Mouse (Mus musculus) CD4-positive, CD25-positive, alpha-beta regulatory T cell, adult 4 months (primary cell): ENCODE measurements around the gene Gpd2. TPM values are rescaled to one million over a fixed set of nuclear protein-coding genes. Genes with fewer than 3 reads are reported as not detected.
A peak's percentile ranks its signal among the peaks of the same experiment; 100 is the strongest.

Experiments used
- ATAC-seq: one replicate; pipeline ENCODE4 v1.8.0; 2017
- polyA plus RNA-seq, 2 experiments: library from polyadenylated mRNA; unstranded; fragments of 100-300 nt; shearing (Covaris generic); gene quantifications; one replicate each; pipeline ENCODE4 v1.2.1; 2017

The Gpd2 gene
- polyA plus RNA-seq, 2 experiments from 2014 or later, result 17.5 TPM

DNA sequence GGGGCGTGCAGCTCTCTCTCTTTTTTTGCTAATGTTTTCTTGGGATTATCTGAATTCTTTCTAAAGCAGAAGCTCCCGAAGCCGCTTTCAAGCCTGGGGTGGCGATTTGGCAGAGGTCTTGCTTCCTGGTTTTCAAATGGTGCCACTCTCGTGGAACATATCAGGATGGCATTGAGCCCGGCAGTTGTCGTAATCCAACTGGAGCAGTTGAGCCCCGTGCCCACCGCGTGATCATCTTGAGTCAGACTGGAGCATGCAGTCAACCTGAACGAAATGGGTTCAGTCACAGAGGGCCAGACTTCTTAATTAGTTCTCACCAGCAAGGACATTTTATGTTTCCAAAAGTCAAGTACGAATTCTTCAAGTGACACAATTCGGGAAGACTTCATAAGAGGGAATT lies 158.6 kb downstream of the Gpd2 start:
- no peak for ATAC-seq

DNA sequence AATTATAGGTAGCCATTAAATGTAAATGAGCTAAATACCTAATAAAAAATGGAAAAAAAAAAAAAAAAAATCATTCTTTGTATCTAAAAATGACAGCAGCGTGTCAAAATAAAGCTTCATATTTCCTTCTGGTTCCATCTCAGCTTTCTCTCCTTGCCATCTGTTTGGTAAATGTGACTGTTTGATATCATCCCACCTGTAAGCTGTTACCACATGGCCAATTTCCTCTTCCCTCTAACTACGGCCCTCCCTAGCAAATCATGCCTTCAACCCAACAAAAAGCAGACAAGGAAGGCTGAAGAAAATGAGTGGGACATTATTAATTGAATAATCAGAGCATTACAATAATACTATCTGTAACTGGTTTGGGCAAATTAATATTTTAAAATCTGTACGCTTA lies 160.3 kb downstream of the Gpd2 start:
- no peak for ATAC-seq

DNA sequence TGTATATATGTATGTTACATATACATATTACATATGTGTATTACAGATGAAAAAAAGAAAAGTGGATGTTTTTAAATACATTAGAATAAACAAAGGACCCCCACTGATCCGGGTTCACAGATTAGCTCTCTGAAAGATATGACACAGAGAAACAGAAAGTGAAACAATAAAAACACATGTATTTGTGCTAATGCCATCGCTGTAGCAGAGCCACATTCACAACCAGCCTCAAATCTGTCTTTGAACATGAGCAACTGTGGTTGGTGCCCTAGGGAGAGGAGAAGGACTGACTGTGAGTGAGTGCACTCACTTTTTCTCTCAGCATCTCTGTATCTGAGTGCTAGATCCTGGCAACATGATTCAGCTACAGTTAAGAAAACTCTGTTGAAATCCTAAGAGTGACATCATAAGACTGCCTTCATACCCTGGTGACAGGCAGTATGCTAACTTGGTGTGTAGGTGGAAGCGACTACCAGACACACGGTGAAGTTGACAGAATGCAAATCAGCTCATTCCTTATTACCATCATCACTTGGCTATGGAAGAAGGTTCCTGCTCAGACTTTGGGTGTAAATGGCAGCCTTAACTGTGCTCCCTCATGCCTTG lies 170.1 kb downstream of the Gpd2 start:
- peak; percentile 84 for ATAC-seq

DNA sequence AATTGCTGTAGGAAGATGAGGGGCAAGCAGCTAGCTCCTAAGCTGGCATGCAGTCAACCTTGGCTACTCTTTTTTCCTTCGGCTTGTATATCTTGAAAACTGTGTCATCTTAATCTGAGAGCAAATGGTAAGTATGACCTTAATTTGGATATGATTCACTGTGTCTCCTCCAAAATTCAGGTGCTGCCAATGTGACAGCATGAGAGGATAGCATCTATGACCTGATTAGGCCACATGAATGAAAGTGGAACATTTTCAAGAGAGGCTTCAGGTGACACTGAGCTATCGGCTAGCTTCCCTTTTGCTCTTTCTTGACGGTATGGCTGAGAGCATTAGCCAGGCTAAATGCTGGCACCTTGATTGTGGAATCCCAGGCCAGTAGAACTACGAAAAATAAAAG lies 171.0 kb downstream of the Gpd2 start:
- ATAC-seq, result no peak

DNA sequence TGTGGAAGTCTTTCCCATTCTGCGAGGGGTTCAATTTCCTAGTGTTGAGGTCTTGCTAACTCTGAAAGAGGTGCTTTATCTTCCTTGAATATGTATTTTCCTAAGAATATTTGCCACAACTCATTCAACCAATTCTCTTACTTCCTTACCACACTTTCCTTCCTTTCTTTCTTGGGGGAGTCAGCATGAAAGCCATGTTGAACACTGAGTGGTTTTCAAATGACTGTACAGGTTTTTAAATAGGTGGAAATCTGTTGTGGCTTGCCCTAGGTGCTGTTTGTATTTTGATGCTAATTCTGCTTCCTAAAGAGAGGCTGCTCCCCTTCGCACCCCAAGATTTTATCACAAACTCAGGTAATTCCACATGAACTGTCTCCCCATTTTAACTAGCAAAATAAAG lies 174.1 kb downstream of the Gpd2 start:
- no peak for ATAC-seq

DNA sequence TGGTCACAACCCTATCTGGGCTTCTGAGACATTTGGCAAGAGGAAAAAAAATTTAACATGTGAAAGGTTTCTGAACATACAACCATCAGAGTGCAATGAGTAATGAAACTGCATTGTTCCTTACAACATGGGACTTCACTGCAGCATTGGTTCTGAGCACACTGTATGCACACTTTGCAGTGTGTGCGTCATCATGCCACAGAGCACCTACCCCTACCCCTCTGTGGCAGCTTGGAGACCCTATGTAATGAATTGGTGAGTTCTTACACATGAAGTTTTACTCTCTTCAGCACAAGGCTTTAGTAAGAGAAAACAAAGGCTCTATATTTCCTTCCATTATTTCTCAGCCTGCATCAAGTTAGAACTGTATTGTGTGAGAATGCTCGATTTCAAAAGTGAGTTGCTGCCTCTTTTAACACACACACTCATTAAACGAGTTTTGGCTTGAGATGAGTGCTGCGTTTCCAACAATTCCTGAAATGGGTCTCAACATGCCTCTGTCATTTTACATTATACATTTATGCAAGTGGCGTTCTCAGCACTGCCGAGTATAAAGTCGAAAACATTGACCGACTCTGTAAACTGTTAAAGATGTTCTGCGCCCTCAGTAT lies 177.2 kb downstream of the Gpd2 start:
- ATAC-seq, result no peak

DNA sequence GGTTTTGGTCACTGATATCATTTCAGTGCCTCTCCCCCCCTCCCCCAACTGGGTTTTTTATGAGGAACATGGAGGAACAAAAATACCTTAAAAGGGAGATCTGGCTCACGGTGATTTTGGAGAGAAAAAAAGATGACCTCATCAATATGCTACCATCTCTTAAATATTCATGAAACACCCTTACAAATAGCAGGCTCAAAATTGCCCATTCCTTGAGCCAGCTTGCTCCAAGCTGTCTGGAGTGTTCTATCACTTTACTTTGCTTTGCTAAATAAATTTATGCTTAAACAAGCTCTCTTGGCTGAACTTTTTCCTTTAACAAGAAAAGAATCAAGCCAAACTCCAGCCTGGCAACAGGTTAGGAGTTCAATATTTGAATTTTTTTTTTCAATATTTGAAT lies 179.3 kb downstream of the Gpd2 start:
- ATAC-seq, result no peak

Other genes starting within 250 kb of the Gpd2 start
- gene Nr4a2, start 113.6 kb upstream of the Gpd2 start, polyA plus RNA-seq, result 1 to 10 TPM; 2.5 to 3.5 TPM